Mouse (Mus musculus): ENCODE measurements around the gene C1qtnf9.

The C1qtnf9 gene

GRCm38 (mm10) chr14:60784427-60785315, 16.7 kb downstream of the C1qtnf9 start, which contains the start of gene Mipep:
Mipep (plus strand) TSS chr14:60784573.
- peak; percentile 95 for DNase-seq (ENCODE audit: low read depth, low spot score)

DNA sequence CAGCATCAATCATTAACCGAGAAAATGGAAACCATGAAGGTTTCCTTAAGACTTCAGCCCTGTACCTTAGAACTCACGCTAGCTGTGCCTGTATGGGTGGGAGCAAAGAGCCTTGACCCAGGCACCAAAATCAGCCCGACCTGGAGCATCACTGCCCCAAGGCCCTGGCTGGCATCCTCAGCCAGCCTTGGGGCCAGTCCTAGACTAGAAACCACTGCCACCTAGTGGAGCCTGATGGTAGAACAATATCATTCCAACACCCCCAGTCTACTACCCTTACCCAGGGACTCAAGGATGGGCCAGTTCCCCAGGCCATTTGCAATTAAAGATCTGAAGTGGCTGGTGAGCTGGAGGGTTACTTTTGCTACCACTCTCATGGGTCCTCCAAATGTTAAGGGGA, 22.2 kb downstream of the C1qtnf9 start:
- DNase-seq (ENCODE audit: low read depth, low spot score): peak; percentile 55

GRCm38 (mm10) chr14:60796600-60797322, 28.8 kb downstream of the C1qtnf9 start:
- DNase-seq (ENCODE audit: low read depth, low spot score): no peak

GRCm38 (mm10) chr14:60797596-60797995, 29.7 kb downstream of the C1qtnf9 start:
- no peak for DNase-seq (ENCODE audit: low read depth, low spot score)

DNA sequence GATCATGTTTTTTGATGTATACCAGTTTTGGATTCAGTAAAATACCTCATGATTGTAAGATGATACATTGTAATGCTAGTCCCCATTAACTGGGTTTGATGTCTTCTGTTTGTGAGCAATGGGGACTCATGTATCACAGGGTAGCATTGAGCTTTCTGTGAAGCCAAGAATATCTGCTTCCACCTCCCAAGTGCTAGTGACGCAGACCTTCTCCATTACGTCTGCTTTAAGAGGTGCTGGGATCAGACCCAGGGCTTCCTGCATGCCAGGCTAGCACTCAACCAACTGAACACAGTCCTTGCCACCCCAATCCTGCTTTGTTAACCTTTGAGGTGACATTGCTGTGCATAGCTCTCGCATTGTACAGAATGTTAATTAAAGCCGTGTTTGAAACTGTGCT, 30.8 kb downstream of the C1qtnf9 start:
- DNase-seq (ENCODE audit: low read depth, low spot score): no peak

DNA sequence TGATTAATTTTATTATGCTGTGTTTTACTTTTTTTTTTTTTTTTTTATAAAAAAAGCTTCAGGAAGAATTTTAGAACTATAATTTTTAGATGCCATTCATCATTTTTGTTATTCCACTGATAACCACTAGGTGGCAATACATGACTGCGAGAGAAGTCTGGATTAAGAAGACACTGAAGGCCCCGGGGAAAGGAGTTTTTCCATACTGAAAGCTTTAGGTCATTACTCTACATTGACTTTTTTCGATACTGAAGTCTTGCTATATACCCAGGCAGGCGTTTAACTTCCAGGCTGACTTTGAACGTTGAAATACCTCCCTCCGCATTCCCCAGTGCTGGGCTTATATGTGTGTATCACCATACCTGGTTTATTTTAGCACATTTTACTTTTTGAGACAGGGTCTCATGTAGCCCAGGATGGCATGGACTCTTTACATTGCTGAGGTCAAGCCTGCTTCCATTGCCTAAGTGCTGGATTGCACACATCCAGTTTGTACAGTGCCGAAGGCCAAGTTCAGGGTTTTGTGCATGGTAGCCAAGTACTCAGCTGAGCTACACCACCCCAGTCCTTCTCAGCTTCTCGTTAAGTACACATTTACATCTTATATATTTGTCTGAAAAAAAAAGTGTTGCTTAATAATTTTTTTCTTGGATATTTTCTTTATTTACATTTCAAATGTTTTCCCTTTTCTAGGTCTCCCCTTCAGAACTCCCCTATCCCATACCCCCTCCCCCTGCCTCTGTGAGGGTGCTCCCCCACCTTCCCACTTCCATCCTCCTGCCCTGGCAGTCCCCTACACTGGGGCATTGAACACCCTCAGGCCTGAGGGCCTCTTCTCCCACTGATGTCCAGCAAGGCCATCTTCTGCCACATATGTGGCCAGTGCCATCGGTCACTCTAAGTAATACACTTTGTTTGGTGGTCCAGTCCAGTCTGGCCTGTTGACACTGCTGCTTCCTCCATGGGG, 32.1 kb downstream of the C1qtnf9 start:
- DNase-seq (ENCODE audit: low read depth, low spot score): peak; percentile 47

GRCm38 (mm10) chr14:60802026-60802425, 34.1 kb downstream of the C1qtnf9 start:
- no peak for DNase-seq (ENCODE audit: low read depth, low spot score)

GRCm38 (mm10) chr14:60804978-60805377, 37.0 kb downstream of the C1qtnf9 start:
- no peak for DNase-seq (ENCODE audit: low read depth, low spot score)

- no peak for DNase-seq (ENCODE audit: low read depth, low spot score)
Measured at GRCm38 (mm10) chr14:60805871-60806270, 37.9 kb downstream of the C1qtnf9 start.

GRCm38 (mm10) chr14:60806891-60807344, 39.0 kb downstream of the C1qtnf9 start:
- DNase-seq (ENCODE audit: low read depth, low spot score): no peak

DNA sequence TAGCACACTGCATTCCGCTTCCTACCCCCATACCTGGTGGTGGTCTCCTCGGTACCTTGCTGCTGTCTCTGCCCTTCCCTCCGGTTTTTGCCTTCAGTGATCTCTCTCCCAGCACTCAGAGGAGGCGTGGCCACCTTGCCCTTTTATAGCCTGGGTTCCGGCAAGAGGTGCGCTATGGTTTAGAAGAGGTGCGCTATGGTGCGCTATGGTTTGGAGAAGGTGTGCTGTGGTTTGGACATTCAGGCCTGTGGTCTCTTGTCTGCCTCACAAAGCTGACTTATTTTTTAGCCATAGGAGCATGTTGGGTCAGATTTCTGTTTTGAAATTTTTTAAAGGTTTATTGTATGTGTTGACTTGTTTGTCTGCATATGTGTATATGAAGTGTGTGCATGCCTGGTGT, 41.9 kb downstream of the C1qtnf9 start:
- DNase-seq (ENCODE audit: low read depth, low spot score): no peak

DNA sequence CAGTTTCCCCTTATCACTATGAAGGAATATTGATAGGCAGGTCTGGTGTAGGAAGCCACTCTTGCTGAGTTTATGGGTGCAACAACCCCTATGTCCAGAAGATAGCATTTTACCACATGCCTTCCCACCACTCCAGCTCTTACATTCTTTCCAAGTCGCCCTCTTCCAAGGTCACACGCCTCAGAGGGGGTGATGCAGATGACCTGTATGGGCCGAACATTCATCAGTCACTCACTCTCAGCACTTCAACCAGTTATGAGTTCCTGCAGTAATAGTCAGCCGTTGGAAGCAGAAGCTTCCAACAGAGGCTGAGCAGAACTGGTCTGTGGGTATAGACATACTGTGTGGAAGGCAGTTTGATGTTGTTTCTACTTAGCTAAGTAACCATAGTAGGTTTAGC, 43.6 kb downstream of the C1qtnf9 start:
- no peak for DNase-seq (ENCODE audit: low read depth, low spot score)

DNA sequence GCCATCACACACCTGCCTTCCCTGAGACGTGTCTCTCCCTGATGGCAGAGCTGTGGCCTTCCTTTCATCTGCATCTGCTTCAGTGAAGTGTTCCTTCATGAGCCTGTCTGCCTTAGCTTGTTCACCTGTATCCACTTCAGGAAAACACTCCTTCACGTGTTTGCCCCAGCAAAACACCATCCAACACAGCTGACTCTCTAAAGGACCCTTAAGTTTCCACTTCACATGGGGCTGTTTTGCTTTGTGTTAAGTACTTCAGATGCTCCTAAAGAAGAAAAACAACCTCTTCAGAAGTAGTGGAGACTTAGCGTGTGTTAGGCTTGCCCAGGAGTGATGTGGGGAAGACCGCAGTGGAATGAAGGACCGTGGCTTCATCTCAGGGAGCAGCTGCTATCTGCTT, 47.2 kb downstream of the C1qtnf9 start:
- DNase-seq (ENCODE audit: low read depth, low spot score): no peak

- DNase-seq (ENCODE audit: low read depth, low spot score): no peak
Measured at GRCm38 (mm10) chr14:60818045-60818444, 50.1 kb downstream of the C1qtnf9 start.

- no peak for DNase-seq (ENCODE audit: low read depth, low spot score)
Measured at GRCm38 (mm10) chr14:60830096-60830495, 62.2 kb downstream of the C1qtnf9 start.
